Mouse (Mus musculus): ENCODE results near the gene Fgf22. TPM values are rescaled to one million over a fixed set of nuclear protein-coding genes. Genes with fewer than 3 reads are reported as not detected.
A peak's percentile ranks its signal among the peaks of the same experiment; 100 is the strongest.

The Fgf22 gene
- polyA plus RNA-seq (2012; fragmentation: generic; extraction: Trizol): 0.29 TPM
- long read RNA-seq, experiment 1: 0 reads
- long read RNA-seq, experiment 2, partial matches to known transcripts: 0 of 2 reads
- long read RNA-seq, experiment 2, other reads (novel, unspliced or antisense): 2 of 2 reads

DNA sequence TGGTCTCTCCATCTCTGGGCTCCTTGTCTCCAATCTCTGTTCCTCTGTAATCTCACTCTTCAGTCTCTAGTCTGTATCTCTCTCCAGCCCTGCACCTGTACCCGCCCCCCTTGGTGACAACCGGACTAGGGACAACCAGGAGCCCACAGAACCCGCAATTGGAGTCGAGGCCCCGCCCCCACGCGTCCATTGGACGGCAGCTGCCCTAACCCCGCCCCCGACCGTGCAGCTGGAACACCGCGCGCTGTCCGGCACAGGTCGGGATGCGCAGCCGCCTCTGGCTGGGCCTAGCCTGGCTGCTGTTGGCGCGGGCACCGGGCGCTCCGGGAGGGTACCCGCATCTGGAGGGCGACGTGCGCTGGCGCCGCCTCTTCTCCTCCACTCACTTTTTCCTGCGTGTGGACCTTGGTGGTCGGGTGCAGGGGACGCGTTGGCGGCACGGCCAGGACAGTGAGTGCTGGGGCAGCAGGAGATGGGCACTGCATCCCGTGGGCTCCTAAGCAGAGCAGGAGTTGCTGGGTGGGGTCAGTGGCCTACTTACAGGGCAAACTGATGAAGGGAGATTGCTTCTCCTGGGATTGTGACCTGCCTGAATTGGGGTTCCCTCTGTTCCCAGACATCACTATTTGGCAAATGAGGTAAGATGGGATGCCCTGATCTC, at the start of gene Fgf22:
TSS of gene Fgf22 (plus strand) at position 221 of the 661 bp plus-strand sequence.
- H3K36me3 ChIP-seq (ENCODE audit: control insufficient read depth, insufficient read depth): peaks cover 37% of the 10 kb centered on the region
- H3K4me3 ChIP-seq (ENCODE audit: insufficient read depth, poor library complexity, severe bottlenecking): no peak within 1 kb of the TSS
- H3K79me2 ChIP-seq (ENCODE audit: control insufficient read depth, insufficient read depth): no peaks in the 10 kb centered on the region
- no peaks in the 10 kb centered on the region for H3K27me3 ChIP-seq (ENCODE audit: control insufficient read depth, insufficient read depth, insufficient read length)
- H3K79me3 ChIP-seq (ENCODE audit: low read depth): no peaks in the 10 kb centered on the region
- H3ac ChIP-seq (ENCODE audit: control insufficient read depth, insufficient read length, low read depth): no peak within 1 kb of the TSS
- TF ChIP-seq MYOG (IDR thresholded peaks at IDR 0.05; ENCODE audit: control insufficient read depth, extremely low read depth, insufficient read length): no peak
- no peak for TF ChIP-seq CEBPB (IDR thresholded peaks at IDR 0.05; ENCODE audit: low read depth)
- TF ChIP-seq MAX (IDR thresholded peaks at IDR 0.05): no peak
- TF ChIP-seq USF1 (IDR thresholded peaks at IDR 0.05; ENCODE audit: low read depth): no peak
- TF ChIP-seq FOSL1 (IDR thresholded peaks at IDR 0.05; ENCODE audit: insufficient read depth, low read length, poor library complexity, severe bottlenecking): no peak
- no peak for TF ChIP-seq MYOD1 (IDR thresholded peaks at IDR 0.05; ENCODE audit: control insufficient read depth, insufficient read length, low read depth)
- TF ChIP-seq CTCF (IDR thresholded peaks at IDR 0.05; ENCODE audit: control insufficient read depth, insufficient read depth, insufficient read length): no peak

- Histone ChIP-seq H3ac (ENCODE audit: control insufficient read depth, insufficient read length, low read depth) (peak overlapping the region; percentile 38), H3K27me3 (ENCODE audit: control insufficient read depth, insufficient read depth, insufficient read length) (no peaks in the 10 kb centered on the region), H3K79me3 (ENCODE audit: low read depth) (peaks cover 52% of the 10 kb centered on the region), H3K4me3 (ENCODE audit: insufficient read depth, poor library complexity, severe bottlenecking) (no peak overlapping the region), H3K36me3 (ENCODE audit: control insufficient read depth, insufficient read depth) (peaks cover 40% of the 10 kb centered on the region), H3K79me2 (ENCODE audit: control insufficient read depth, insufficient read depth) (peaks cover 58% of the 10 kb centered on the region)
- no peak for TF ChIP-seq MYOG (IDR thresholded peaks at IDR 0.05; ENCODE audit: control insufficient read depth, extremely low read depth, insufficient read length)
- TF ChIP-seq MYOD1 (IDR thresholded peaks at IDR 0.05; ENCODE audit: control insufficient read depth, insufficient read length, low read depth): peak; percentile 6
- no peak for TF ChIP-seq CEBPB (IDR thresholded peaks at IDR 0.05; ENCODE audit: low read depth)
- no peak for TF ChIP-seq CTCF (IDR thresholded peaks at IDR 0.05; ENCODE audit: control insufficient read depth, insufficient read depth, insufficient read length)
Measured at GRCm38 (mm10) chr10:79705951-79706350, 48.9 kb upstream of the Fgf22 start.

- Histone ChIP-seq H3K36me3 (ENCODE audit: control insufficient read depth, insufficient read depth) (peaks cover 46% of the 10 kb centered on the region), H3K79me2 (ENCODE audit: control insufficient read depth, insufficient read depth) (peaks cover 58% of the 10 kb centered on the region), H3K27me3 (ENCODE audit: control insufficient read depth, insufficient read depth, insufficient read length) (no peaks in the 10 kb centered on the region), H3K4me3 (ENCODE audit: insufficient read depth, poor library complexity, severe bottlenecking) (no peak overlapping the region), H3K79me3 (ENCODE audit: low read depth) (peaks cover 52% of the 10 kb centered on the region), H3ac (ENCODE audit: control insufficient read depth, insufficient read length, low read depth) (no peak overlapping the region)
- TF ChIP-seq FOSL1 (IDR thresholded peaks at IDR 0.05; ENCODE audit: insufficient read depth, low read length, poor library complexity, severe bottlenecking) (no peak), MYOD1 (IDR thresholded peaks at IDR 0.05; ENCODE audit: control insufficient read depth, insufficient read length, low read depth) (no peak), MYOG (IDR thresholded peaks at IDR 0.05; ENCODE audit: control insufficient read depth, extremely low read depth, insufficient read length) (no peak)
Measured at GRCm38 (mm10) chr10:79706406-79707094, 48.3 kb upstream of the Fgf22 start.

- Histone ChIP-seq H3K79me2 (ENCODE audit: control insufficient read depth, insufficient read depth) (peaks cover 58% of the 10 kb centered on the region), H3K36me3 (ENCODE audit: control insufficient read depth, insufficient read depth) (peaks cover 52% of the 10 kb centered on the region), H3ac (ENCODE audit: control insufficient read depth, insufficient read length, low read depth) (no peak overlapping the region), H3K4me3 (ENCODE audit: insufficient read depth, poor library complexity, severe bottlenecking) (no peak overlapping the region), H3K79me3 (ENCODE audit: low read depth) (peaks cover 52% of the 10 kb centered on the region), H3K27me3 (ENCODE audit: control insufficient read depth, insufficient read depth, insufficient read length) (no peaks in the 10 kb centered on the region)
- TF ChIP-seq MAX (IDR thresholded peaks at IDR 0.05) (no peak), CEBPB (IDR thresholded peaks at IDR 0.05; ENCODE audit: low read depth) (no peak), USF1 (IDR thresholded peaks at IDR 0.05; ENCODE audit: low read depth) (peak; percentile 18), MYOG (IDR thresholded peaks at IDR 0.05; ENCODE audit: control insufficient read depth, extremely low read depth, insufficient read length) (no peak), MYOD1 (IDR thresholded peaks at IDR 0.05; ENCODE audit: control insufficient read depth, insufficient read length, low read depth) (no peak), FOSL1 (IDR thresholded peaks at IDR 0.05; ENCODE audit: insufficient read depth, low read length, poor library complexity, severe bottlenecking) (no peak), CTCF (IDR thresholded peaks at IDR 0.05; ENCODE audit: control insufficient read depth, insufficient read depth, insufficient read length) (no peak)
Measured at GRCm38 (mm10) chr10:79707162-79707561, 47.7 kb upstream of the Fgf22 start.

DNA sequence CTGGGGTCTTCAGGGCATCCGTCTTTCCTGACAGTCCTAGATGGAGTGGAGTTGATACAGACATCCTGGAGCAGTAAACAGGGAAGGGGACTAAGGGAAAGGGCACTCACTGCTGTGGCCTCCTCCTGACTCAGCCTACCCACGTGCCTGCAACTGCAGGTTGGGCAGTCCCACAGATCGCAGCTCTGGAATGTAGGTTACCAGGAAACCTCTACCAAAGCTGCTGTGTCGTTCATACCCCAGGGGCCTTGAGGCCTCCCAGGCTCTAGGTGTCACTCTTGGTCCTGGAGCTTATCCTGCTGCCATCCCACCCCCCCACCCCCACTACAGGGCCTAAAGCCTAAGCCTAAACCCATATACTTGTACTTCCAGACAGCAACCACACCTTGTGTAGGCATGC, 47.1 kb upstream of the Fgf22 start:
- Histone ChIP-seq H3K27me3 (ENCODE audit: control insufficient read depth, insufficient read depth, insufficient read length) (no peaks in the 10 kb centered on the region), H3ac (ENCODE audit: control insufficient read depth, insufficient read length, low read depth) (no peak overlapping the region), H3K4me3 (ENCODE audit: insufficient read depth, poor library complexity, severe bottlenecking) (no peak overlapping the region), H3K79me3 (ENCODE audit: low read depth) (peaks cover 52% of the 10 kb centered on the region), H3K36me3 (ENCODE audit: control insufficient read depth, insufficient read depth) (peaks cover 53% of the 10 kb centered on the region), H3K79me2 (ENCODE audit: control insufficient read depth, insufficient read depth) (peaks cover 58% of the 10 kb centered on the region)
- TF ChIP-seq USF1 (IDR thresholded peaks at IDR 0.05; ENCODE audit: low read depth) (no peak), FOSL1 (IDR thresholded peaks at IDR 0.05; ENCODE audit: insufficient read depth, low read length, poor library complexity, severe bottlenecking) (no peak), CEBPB (IDR thresholded peaks at IDR 0.05; ENCODE audit: low read depth) (no peak), MYOG (IDR thresholded peaks at IDR 0.05; ENCODE audit: control insufficient read depth, extremely low read depth, insufficient read length) (no peak), CTCF (IDR thresholded peaks at IDR 0.05; ENCODE audit: control insufficient read depth, insufficient read depth, insufficient read length) (no peak), MYOD1 (IDR thresholded peaks at IDR 0.05; ENCODE audit: control insufficient read depth, insufficient read length, low read depth) (no peak), MAX (IDR thresholded peaks at IDR 0.05) (no peak)
